Mouse (Mus musculus) forebrain, embryonic 11.5 days (tissue): ENCODE measurements around the gene Atp6v1b1. TPM values are rescaled to one million over a fixed set of nuclear protein-coding genes. Genes with fewer than 3 reads are reported as not detected.
A peak's percentile ranks its signal among the peaks of the same experiment; 100 is the strongest.

Source experiments
- ATAC-seq: fragments of 200-750 bp; cut with Nextera tagmentation; replicated peaks from 2 replicates; pipeline ENCODE4 v1.8.0; 2017; ENCODE audit warnings: moderate TSS enrichment; ENCODE audit not compliant: low FRiP score
- DNase-seq: peaks from one replicate; pipeline ENCODE4 v3.0.0-alpha.2; 2017; ENCODE audit warnings: low spot score
- H3K27ac ChIP-seq: fragments of 300-500 bp; sonication (generic); 2 replicates; pipeline ENCODE4 v1.5.1; 2014; ENCODE audit warnings: low read depth, low read length
- H3K27me3 ChIP-seq: fragments of 300-500 bp; sonication (generic); 2 replicates; pipeline ENCODE4 v1.6.1; 2014; ENCODE audit warnings: mild to moderate bottlenecking, low read length, mixed read lengths; ENCODE audit not compliant: control insufficient read depth, insufficient read depth
- H3K36me3 ChIP-seq: fragments of 300-500 bp; sonication (generic); 2 replicates; pipeline ENCODE4 v1.6.1; 2014; ENCODE audit warnings: mild to moderate bottlenecking, low read length, moderate library complexity, mixed read lengths; ENCODE audit not compliant: control insufficient read depth, insufficient read depth
- H3K4me1 ChIP-seq: fragments of 300-500 bp; sonication (generic); replicated peaks from 2 replicates; pipeline ENCODE4 v1.6.1; 2014; ENCODE audit warnings: low read length, mixed read lengths; ENCODE audit not compliant: control insufficient read depth, insufficient read depth
- H3K4me2 ChIP-seq: fragments of 300-500 bp; sonication (generic); 2 replicates; pipeline ENCODE4 v1.6.1; 2014; ENCODE audit warnings: low read depth, mild to moderate bottlenecking, low read length, moderate library complexity, mixed read lengths; ENCODE audit not compliant: severe bottlenecking
- H3K4me3 ChIP-seq: fragments of 300-500 bp; sonication (generic); 2 replicates; pipeline ENCODE4 v1.5.1; 2014; ENCODE audit warnings: low read depth, low read length
- H3K9ac ChIP-seq: fragments of 300-500 bp; sonication (generic); 2 replicates; pipeline ENCODE4 v1.6.1; 2014; ENCODE audit warnings: low read length
- H3K9me3 ChIP-seq: fragments of 300-500 bp; sonication (generic); 2 replicates; pipeline ENCODE4 v1.6.1; 2016; ENCODE audit warnings: low read length, mixed read lengths; ENCODE audit not compliant: control insufficient read depth
- WGBS: fragments of 180-500 bp; shearing (Covaris S2); extraction: QIAGEN DNeasy Blood & Tissue Kit; methylation state at CpG from one replicate; pipeline ENCODE4 v1.1.7; 2014; 5-methylcytosine and 5-hydroxymethylcytosine counted together
- polyA plus RNA-seq: library from polyadenylated mRNA; unstranded; fragments of >200 nt; fragmentation: Nextera tagmentation; extraction: Ambion mirVana; gene quantifications from 2 replicates; pipeline ENCODE4 v1.2.1, GENCODE M21; 2014

The Atp6v1b1 gene
- polyA plus RNA-seq, 1 experiment from 2014 or later, result not detected

GRCm38 (mm10) chr6:83749286-83749685, 6.5 kb downstream of the Atp6v1b1 start:
- no peaks in the 10 kb centered on the region for H3K36me3 ChIP-seq
- peaks cover 4% of the 10 kb centered on the region; the same call in 1 of the 2 replicates for H3K4me1 ChIP-seq
- H3K9me3 ChIP-seq, result no peaks in the 10 kb centered on the region
- H3K4me2 ChIP-seq, result no peak overlapping the region
- ATAC-seq (no peak), DNase-seq (no peak)
- H3K9ac ChIP-seq, result no peak overlapping the region
- H3K27me3 ChIP-seq, result peaks cover 2% of the 10 kb centered on the region; the same call in 1 of the 2 replicates
- no peak overlapping the region for H3K27ac ChIP-seq
- WGBS, result 26% methylated on average over 3 of the region's 3 CpGs
- H3K4me3 ChIP-seq, result no peak overlapping the region

- DNase-seq (peak; percentile 80), ATAC-seq (peak; percentile 36; the same call in 1 of the 2 replicates)
- Histone ChIP-seq H3K9ac (0 out of 2 replicates have a peak overlapping the region, but pooled peaks have one; percentile 35), H3K36me3 (no peaks in the 10 kb centered on the region), H3K9me3 (no peaks in the 10 kb centered on the region), H3K4me3 (no peak overlapping the region), H3K27ac (no peak overlapping the region), H3K4me1 (peaks cover 4% of the 10 kb centered on the region; the same call in 1 of the 2 replicates), H3K27me3 (peaks cover 2% of the 10 kb centered on the region), H3K4me2 (no peak overlapping the region)
- 5% methylated on average over 11 of the region's 11 CpGs for WGBS
These were observed 7.4 kb downstream of the Atp6v1b1 start for GRCm38 (mm10) chr6:83750171-83750684.

GRCm38 (mm10) chr6:83756051-83756450, 13.3 kb downstream of the Atp6v1b1 start:
- H3K9me3 ChIP-seq, result no peaks in the 10 kb centered on the region
- H3K4me1 ChIP-seq, result no peaks in the 10 kb centered on the region
- H3K9ac ChIP-seq, result no peak overlapping the region
- peaks cover 30% of the 10 kb centered on the region for H3K27me3 ChIP-seq
- H3K4me2 ChIP-seq, result no peak overlapping the region
- DNase-seq, result no peak
- no peak overlapping the region for H3K27ac ChIP-seq
- ATAC-seq, result no peak
- WGBS, result 70% methylated on average over 9 of the region's 9 CpGs
- no peak overlapping the region for H3K4me3 ChIP-seq
- no peaks in the 10 kb centered on the region for H3K36me3 ChIP-seq

- no peaks in the 10 kb centered on the region; the same call in 1 of the 2 replicates for H3K36me3 ChIP-seq
- peaks cover 48% of the 10 kb centered on the region for H3K27me3 ChIP-seq
- DNase-seq (no peak), ATAC-seq (0 out of 2 replicates have a peak, but pooled peaks have one; percentile 13)
- 19% methylated on average over 6 of the region's 6 CpGs for WGBS
- peak within 1 kb of the TSS; percentile 4; the same call in 1 of the 2 replicates for H3K4me3 ChIP-seq
- peak within 1 kb of the TSS; percentile 40 for H3K4me2 ChIP-seq
- no peaks in the 10 kb centered on the region; the same call in 1 of the 2 replicates for H3K4me1 ChIP-seq
- H3K27ac ChIP-seq, result no peak within 1 kb of the TSS
- H3K9me3 ChIP-seq, result no peaks in the 10 kb centered on the region
- peak within 1 kb of the TSS; percentile 1; the same call in 1 of the 2 replicates for H3K9ac ChIP-seq
These were observed 19.6 kb downstream of the Atp6v1b1 start, which contains the start of gene Ankrd53 for GRCm38 (mm10) chr6:83762344-83762743. Ankrd53 (plus strand) TSS chr6:83762644.

GRCm38 (mm10) chr6:83762880-83763431, 20.2 kb downstream of the Atp6v1b1 start:
- WGBS, result under 1% methylated on average over 35 of the region's 35 CpGs
- H3K9ac ChIP-seq, result peak overlapping the region; percentile 1; the same call in 1 of the 2 replicates
- peak; percentile 68 for ATAC-seq

GRCm38 (mm10) chr6:83766982-83767381, 24.2 kb downstream of the Atp6v1b1 start:
- Histone ChIP-seq H3K4me2 (no peak overlapping the region), H3K36me3 (peaks cover 3% of the 10 kb centered on the region; the same call in 1 of the 2 replicates), H3K27me3 (peaks cover 14% of the 10 kb centered on the region), H3K9ac (no peak overlapping the region), H3K27ac (no peak overlapping the region), H3K4me1 (no peaks in the 10 kb centered on the region; the same call in 1 of the 2 replicates), H3K4me3 (no peak overlapping the region), H3K9me3 (no peaks in the 10 kb centered on the region)
- 93% methylated on average over 3 of the region's 3 CpGs for WGBS
- no peak for ATAC-seq
- no peak for DNase-seq

More at GRCm38 (mm10) chr6:83762880-83763431, 20.2 kb downstream of the Atp6v1b1 start:
- Histone ChIP-seq H3K27me3 (peaks cover 42% of the 10 kb centered on the region), H3K4me1 (no peaks in the 10 kb centered on the region; the same call in 1 of the 2 replicates), H3K4me3 (peak overlapping the region; percentile 4; the same call in 1 of the 2 replicates), H3K27ac (no peak overlapping the region), H3K36me3 (no peaks in the 10 kb centered on the region; the same call in 1 of the 2 replicates), H3K4me2 (peak overlapping the region; percentile 40), H3K9me3 (no peaks in the 10 kb centered on the region)
- DNase-seq, result peak; percentile 61

- Histone ChIP-seq H3K36me3 (peaks cover 3% of the 10 kb centered on the region; the same call in 1 of the 2 replicates), H3K4me1 (no peaks in the 10 kb centered on the region), H3K27me3 (peaks cover 5% of the 10 kb centered on the region; the same call in 1 of the 2 replicates), H3K9me3 (no peaks in the 10 kb centered on the region), H3K27ac (no peak overlapping the region), H3K9ac (no peak overlapping the region), H3K4me2 (no peak overlapping the region), H3K4me3 (no peak overlapping the region)
- WGBS, result 85% methylated on average over 5 of the region's 5 CpGs
- no peak for DNase-seq
- no peak for ATAC-seq
These were observed 25.7 kb downstream of the Atp6v1b1 start for GRCm38 (mm10) chr6:83768485-83768884.

- Histone ChIP-seq H3K4me1 (peaks cover 10% of the 10 kb centered on the region), H3K9me3 (no peaks in the 10 kb centered on the region), H3K27ac (no peak overlapping the region), H3K36me3 (peaks cover 3% of the 10 kb centered on the region; the same call in 1 of the 2 replicates), H3K4me3 (peak overlapping the region; percentile 81), H3K9ac (peak overlapping the region; percentile 85; the same call in 1 of the 2 replicates), H3K4me2 (peak overlapping the region; percentile 83), H3K27me3 (no peaks in the 10 kb centered on the region)
- ATAC-seq (no peak), DNase-seq (no peak)
- 66% methylated on average over 9 of the region's 9 CpGs for WGBS
These were observed 31.3 kb downstream of the Atp6v1b1 start for GRCm38 (mm10) chr6:83774126-83774525.
